Mouse (Mus musculus) G1E-ER4 (cell line): ENCODE measurements around the gene D630045J12Rik. TPM values are rescaled to one million over a fixed set of nuclear protein-coding genes. Genes with fewer than 3 reads are reported as not detected.

Experiments used
- GATA1 ChIP-seq: IDR thresholded peaks from one replicate; pipeline ENCODE4 v1.8.0; 2012; ENCODE audit warnings: low read length, inconsistent platforms
- polyA plus RNA-seq: library from polyadenylated mRNA; stranded (reverse); fragments of >175 nt; gene quantifications from 2 replicates; pipeline ENCODE4 v1.2.3, GENCODE M21; 2012

Gene D630045J12Rik
- polyA plus RNA-seq, 1 experiment = 0.02 TPM

GRCm38 (mm10) chr6:38134806-38135559 is 118.8 kb downstream of the D630045J12Rik start:
- TF ChIP-seq GATA1 = no peak

- TF ChIP-seq GATA1 = no peak
Measured at GRCm38 (mm10) chr6:38131801-38132231, 122.0 kb downstream of the D630045J12Rik start.

- TF ChIP-seq GATA1 = no peak
Measured at GRCm38 (mm10) chr6:38129883-38130282, 123.9 kb downstream of the D630045J12Rik start.

GRCm38 (mm10) chr6:38128115-38128514 is 125.7 kb downstream of the D630045J12Rik start:
- no peak for TF ChIP-seq GATA1

GRCm38 (mm10) chr6:38125462-38125861 is 128.3 kb downstream of the D630045J12Rik start:
- no peak for TF ChIP-seq GATA1

- TF ChIP-seq GATA1 = no peak
Measured at GRCm38 (mm10) chr6:38124882-38125281, 128.9 kb downstream of the D630045J12Rik start.

- no peak for TF ChIP-seq GATA1
Measured at GRCm38 (mm10) chr6:38124207-38124835, 129.5 kb downstream of the D630045J12Rik start, which contains the start of gene Atp6v0a4. Gene Atp6v0a4, minus strand, starts transcription at chr6:38124586.

- no peak for TF ChIP-seq GATA1
Measured at GRCm38 (mm10) chr6:38123471-38124206, 130.2 kb downstream of the D630045J12Rik start.

GRCm38 (mm10) chr6:38122791-38123190 is 131.0 kb downstream of the D630045J12Rik start:
- TF ChIP-seq GATA1 = no peak

GRCm38 (mm10) chr6:38121843-38122242 is 132.0 kb downstream of the D630045J12Rik start:
- no peak for TF ChIP-seq GATA1

GRCm38 (mm10) chr6:38120681-38121371 is 133.0 kb downstream of the D630045J12Rik start:
- no peak for TF ChIP-seq GATA1

- no peak for TF ChIP-seq GATA1
Measured at GRCm38 (mm10) chr6:38118341-38118740, 135.5 kb downstream of the D630045J12Rik start.

GRCm38 (mm10) chr6:38116107-38116770 is 137.6 kb downstream of the D630045J12Rik start:
- TF ChIP-seq GATA1 = no peak

GRCm38 (mm10) chr6:38110859-38111258 is 142.9 kb downstream of the D630045J12Rik start:
- no peak for TF ChIP-seq GATA1

GRCm38 (mm10) chr6:38109871-38110270 is 143.9 kb downstream of the D630045J12Rik start:
- TF ChIP-seq GATA1 = no peak
